Mouse (Mus musculus): ENCODE results near the gene Serpina3c.

DNA sequence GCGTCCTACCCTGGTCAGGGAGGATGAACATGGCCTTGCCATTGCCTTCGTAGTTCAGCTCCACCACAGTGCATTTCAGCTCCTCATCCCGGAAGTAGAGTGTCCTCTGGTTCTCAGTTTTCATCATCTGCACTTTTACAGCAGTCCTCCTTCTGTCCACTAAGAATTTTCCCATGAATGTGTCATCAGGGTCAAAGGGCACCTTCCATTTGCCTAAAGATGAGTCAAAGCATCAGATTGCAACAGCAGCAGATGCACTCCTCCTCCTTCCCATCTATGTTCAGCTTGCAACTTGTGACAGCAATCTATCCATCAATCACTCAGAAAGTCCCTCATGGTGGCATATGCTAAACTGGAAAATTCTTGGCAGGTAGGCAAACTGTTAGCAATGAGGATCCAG lies 22.0 kb upstream of the Serpina3c start:
- TF ChIP-seq CTCF (IDR thresholded peaks at IDR 0.05; ENCODE audit: control insufficient read depth, insufficient read depth, low read length) (no peak), POLR2A (IDR thresholded peaks at IDR 0.05; ENCODE audit: borderline replicate concordance, control insufficient read depth, low read depth, low read length) (no peak)

Data from bone marrow, adult 2 months (tissue).